Mouse (Mus musculus): Measurements from ENCODE around the gene Opa1.

DNA sequence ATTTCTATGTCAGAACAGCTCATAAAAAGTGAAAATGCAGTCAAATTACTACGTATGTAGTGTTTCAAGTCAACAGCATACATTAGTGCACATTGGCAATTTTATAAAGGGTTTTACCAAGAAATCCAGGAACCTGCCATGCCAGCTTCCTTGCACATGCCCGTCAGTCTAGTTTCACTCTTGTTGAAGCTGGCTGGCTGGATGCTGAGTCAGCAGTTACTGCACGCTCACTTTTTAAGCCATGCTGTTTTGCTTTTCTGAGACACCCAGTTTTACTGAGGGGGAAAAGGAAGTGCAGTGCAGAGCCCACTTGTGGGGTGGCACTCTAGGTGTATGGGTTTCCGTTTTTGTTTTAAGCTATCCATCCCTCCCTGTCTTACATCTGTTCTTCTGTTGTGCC, 18.0 kb downstream of the Opa1 start:
- TF ChIP-seq CTCF (IDR thresholded peaks at IDR 0.05; ENCODE audit: low read depth) (no peak), EP300 (IDR thresholded peaks at IDR 0.05; ENCODE audit: low read depth) (no peak)
